Mouse (Mus musculus): ENCODE measurements around the gene Map1b. TPM values are rescaled to one million over a fixed set of nuclear protein-coding genes. Genes with fewer than 3 reads are reported as not detected.

Map1b gene
- 10 to 100 TPM in 1 of 4 experiments, 1 to 10 TPM in 3; 6.1 to 10.2 (median 8.4) TPM for total RNA-seq (2022)

DNA sequence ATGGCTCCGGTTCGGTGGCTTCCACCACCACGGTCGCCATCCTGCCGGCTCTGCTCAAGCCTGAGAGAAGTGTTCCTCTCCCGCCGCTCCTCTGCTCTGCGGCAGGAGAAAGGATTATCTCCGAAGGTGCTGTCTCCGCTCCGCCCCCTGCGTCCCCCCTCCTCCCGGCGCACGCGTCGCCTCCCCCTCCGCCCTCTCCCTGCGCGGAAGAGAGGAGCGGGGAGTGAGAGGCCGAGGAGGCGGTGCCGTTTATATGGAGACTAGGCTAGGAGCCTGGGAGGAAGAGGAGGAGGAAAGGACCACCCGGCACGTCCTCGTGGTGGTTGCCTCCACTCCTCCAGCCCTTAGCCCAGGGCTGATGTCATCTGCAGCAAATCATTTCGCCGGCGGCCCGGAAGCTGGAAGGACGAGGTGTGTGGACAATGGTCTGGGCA is at the start of gene Map1b:
Gene Map1b (minus strand): TSS at position 93 of the 434 bp plus-strand sequence.
- DNase-seq (ENCODE audit: low spot score in 2 of 2) = peak; percentile 23 to 39

DNA sequence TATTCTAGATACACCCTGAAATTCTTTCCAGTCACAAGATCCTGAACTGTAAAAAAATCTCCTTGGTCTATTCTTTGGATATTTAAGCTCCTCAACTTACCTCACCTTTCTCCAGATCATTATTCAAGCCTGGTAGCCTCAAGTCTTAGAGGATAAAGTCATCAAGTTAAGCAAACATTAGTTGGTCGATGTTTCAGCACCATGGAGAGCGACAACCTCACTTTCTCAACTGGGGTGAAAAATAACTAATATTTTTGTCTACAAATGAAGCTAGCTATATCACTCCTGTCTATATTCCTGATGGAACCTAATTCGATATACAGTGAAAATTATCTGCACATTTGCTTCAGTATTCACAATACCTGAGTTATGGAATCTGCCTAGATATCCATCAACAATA is 48.0 kb upstream of the Map1b start:
- no peak for DNase-seq (ENCODE audit: low spot score in 2 of 2)

DNA sequence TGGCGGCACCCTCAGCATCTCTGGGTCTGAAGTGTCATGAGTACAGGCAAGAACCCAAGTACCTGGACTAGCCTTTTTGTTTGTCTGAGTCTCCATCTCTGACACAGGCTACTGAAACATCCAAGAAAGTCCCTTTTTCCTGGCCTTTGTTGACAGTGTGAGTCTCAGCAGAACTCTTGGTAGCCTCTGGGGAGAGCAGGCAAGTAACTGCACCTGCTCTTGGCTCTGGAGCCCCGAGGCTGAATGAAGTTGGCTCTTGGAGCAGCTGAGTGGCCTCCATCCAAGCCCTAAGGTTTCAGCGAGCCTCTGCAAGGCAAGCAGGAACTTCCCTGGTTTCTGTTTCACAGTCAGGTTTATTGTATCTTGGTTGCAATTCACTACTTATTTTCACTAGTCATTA is 46.7 kb upstream of the Map1b start:
- no peak for DNase-seq (ENCODE audit: low spot score in 2 of 2)

DNA sequence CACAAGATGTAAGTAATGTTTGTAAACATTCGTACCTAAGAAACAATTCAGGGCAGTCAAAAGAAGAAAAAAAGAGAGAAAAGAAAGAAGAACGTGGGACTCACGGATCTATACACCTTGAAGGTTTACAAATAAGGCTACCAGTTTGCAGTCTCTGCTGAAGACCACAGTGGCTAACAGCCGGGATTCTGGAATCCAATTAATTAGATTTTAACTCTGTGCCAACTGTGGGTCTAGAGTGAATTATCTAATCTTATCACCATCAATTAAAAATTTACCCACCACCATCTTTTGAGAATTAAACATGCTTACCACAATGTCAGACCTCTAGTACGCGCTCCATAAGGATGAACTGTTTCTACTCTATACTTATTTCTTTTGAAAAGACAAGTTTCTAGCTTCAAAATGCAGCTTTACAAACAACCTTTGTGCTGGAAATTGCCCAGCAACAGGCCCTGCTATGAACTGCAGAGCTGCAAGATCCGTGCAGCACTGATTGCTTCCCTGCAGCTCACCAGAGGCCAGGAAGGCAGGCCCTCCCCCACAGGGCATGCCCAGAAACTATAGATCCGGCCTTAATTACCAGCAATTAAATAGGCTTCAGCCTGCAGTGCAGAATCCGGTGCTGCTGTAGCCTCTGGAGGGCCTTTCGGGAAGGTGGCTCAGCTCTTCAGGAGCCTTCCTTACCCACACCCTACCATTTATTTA is 45.7 kb upstream of the Map1b start:
- no peak for DNase-seq (ENCODE audit: low spot score in 2 of 2)

DNA sequence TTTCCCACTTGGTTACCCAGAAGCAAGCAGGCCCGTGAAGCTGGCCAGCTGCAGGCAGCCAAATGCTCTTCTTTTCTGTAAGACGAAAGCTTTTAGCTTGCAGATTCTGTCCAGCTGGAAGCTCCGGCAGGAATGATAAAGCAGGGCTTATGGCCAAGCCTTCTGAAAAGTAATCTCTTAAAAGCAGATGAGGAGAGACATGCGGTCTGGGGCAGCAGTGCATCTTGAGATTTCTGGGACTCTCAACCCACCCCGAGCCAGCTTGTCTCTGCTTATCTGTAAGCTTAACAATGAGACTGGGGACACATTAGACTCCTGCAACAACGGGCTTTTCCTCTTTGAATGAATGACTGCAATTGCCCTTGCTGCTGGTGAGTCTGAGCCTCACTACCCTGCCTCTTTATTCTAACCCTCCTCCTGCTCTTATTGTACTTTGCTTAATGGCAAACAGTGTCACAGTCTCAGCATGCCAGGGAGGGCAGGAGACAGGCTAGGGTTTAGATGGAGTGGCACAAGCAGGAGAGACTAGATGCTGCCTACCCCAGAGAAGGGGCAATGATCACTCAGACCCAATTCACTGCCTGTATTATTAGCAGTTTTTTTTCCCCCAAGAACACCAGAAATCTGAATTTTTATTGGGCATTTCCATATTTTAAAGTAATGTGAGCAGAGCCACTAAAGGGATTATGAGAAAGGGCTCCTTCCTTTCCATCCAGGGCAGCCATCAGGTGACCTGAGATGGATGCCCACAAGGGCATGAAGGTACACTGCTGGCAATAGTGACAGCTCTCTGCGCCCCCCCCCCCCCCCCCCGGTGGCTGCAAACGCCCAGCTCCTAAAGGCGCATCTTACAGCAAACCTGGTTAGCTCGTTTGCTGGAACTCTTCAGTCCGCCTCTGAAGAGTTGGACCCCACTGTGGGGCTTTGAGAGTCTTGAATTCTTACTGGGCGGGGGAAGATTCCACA is 44.6 kb upstream of the Map1b start:
- no peak for DNase-seq (ENCODE audit: low spot score in 2 of 2)

DNA sequence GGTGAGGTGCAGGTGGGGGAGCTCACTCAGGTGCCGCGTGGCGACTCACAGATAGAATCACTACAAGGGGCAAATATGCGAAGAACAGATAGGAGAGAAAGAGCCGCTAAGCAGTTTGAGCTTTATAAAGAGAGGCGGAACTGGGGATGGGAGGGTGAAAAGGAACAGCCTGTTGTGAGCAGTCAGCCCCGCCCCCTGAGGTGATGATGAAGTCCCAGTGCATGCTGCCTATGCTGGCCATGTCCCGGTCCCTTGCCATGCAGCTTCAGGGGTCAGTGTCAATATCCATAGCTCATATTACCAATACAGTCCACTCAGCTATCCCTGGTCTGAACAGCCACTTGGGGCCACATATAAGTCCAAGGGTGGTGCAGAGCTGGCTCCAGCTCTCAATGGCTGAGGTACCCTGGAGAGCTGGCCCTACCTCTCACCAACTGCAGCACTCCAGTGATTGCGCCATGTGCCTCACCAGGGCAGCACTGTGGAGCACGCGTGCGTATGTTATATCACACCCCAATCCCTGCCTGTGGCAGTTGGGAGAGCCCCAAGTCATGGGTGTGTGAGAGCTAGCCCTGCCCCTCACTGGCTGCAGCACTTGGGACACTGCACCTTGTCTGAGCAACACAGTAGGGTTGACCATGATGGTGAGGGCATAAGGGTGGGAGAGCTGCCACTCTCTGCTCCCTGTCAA is 42.0 kb upstream of the Map1b start:
- DNase-seq (ENCODE audit: low spot score in 2 of 2) = no peak

DNA sequence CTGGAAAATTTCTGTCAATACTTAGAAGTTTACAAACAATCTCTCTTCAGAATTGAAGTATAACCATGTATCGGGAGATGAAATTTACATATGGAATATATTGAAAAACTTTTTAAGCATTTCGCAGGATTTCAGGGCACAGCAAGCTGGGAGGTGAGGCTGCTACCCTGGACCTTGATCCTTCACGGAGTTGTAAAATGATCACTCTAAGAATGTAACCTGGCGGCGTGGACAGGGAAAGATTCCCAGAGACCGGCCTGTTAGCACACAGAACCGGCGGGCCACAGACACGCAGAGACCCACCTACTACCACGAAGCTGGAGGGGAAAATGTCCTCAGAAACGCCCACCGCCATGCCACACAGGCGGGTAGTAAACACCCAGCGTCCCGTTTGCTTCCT is 41.5 kb upstream of the Map1b start:
- DNase-seq (ENCODE audit: low spot score in 2 of 2) = no peak

DNA sequence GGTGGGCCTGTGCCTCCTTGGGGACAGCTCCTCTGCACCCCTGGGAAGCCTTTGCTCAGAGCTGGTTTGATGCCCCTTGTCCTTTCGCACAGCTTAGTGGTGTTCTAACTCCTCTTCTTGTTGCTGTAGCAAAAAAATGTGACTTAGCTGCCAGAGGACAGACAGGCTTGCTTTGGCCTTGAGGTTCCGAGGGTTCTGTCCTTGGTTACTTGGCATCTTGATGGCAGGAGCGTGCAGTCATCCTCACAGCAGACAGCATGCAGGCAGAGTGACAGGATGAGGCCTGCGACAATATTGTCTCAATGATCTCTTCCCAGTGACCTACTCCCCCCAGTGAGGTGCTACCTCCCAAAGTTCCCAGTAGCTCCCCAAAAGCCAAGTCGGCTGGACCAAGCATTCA is 41.0 kb upstream of the Map1b start:
- no peak for DNase-seq (ENCODE audit: low spot score in 2 of 2)

DNA sequence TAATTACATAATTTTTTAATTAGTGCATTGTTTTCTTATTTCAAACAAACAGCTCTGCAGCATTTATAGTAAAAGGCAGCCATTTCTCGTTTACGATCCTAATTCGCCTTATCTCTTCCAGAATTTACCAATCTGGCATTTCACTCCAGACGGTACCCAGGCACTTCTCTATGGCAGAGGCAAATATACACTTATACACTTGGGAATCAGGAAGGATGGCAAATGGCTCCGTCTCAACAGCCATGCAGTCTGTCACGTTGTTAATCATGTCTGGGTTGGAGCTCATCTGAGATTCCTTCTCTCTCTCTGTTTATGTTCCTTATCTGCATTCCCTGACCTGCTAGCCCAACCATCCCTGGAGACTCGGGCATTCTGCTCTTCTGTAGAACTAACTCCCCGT is 38.6 kb upstream of the Map1b start:
- no peak for DNase-seq (ENCODE audit: low spot score in 2 of 2)

DNA sequence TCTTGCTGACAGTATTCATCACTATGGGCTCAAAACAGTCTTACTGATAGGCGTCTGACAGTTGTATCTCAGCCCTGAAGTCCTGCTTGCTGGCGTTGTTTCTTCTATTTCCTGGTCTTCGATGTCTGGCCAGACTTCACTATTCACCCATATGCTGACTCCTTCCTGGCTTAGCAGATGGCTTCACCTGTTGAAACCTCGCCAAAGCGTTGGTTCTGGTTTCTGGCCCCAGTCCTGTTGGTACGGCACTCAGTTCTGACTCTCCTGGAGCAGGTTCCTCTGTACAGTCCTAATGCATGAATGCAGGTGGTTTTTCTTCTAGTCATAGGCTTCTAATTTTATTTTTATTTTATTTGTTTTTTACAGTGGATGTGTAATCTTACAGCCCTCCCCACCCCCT is 38.1 kb upstream of the Map1b start:
- no peak for DNase-seq (ENCODE audit: low spot score in 2 of 2)

DNA sequence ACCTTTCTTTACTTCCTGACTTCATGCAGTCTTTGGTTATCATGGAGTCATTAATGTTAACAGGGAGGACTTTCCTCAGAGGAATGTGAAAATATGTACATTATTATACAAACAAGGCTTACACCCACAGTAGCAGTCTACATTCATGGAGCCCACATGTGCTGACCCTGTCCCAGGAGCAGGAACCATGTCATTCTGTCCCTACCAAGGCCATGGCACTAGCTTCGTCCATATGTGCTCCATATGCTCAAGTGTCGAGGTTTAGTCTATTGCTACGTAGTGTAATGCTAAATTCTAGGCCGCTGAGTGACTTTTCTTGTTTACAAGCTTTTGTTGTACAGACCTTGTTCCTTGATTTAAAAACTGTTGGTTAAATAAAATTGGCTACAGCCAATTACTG is 36.0 kb upstream of the Map1b start:
- no peak for DNase-seq (ENCODE audit: low spot score in 2 of 2)

DNA sequence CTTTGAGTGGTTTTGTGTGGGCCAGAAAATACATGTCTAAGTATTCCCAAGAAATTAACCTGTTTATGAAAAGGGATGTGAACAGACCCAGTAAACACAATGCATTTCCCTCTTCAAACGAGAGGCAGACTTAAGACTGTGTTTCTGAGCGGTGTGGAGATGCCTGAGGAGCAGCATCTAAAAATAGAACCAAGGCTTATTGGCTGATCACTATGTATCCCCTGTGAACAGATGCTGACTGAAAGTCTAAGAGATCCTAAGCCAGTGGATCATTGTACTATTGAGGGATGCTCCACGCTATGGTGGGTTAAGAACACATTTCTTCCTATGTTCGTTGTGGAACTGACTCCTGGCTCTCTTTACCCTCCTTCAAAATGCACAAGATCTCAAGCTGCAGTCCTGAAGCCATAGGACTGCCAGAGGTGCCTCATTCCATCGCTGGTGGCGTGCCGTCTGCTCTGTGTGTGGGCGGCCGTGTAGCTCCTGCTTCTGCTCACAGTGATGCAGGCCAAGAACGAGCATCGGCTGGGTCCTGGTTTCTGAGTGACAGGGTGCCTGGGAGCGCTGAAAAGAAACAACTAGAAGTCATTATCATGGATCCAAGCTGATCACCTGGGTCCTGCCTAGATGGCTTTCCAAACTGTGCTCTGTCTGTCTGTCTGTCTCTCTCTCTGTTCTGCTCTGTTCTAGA is 34.5 kb upstream of the Map1b start:
- no peak for DNase-seq (ENCODE audit: low spot score in 2 of 2)

DNA sequence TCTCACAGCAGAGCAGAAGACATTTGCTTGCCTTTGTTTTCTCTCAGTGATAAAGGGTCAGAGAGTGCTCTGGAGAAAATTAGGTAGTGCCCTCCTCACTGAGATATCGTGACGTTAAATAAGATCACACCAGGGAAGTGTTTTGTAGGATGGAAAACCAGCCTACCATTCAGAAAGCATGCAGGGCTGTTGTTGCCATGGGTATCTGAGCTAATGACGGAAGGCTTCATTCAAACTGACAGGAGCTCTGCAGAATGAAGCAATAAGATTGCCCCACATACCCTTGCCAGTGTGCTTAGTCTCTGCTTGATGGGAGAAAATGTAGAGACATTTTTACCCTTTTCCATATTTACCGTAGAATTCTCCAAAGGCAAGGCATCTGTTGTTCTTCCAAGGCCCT is 33.7 kb upstream of the Map1b start:
- DNase-seq (ENCODE audit: low spot score in 2 of 2) = no peak

DNA sequence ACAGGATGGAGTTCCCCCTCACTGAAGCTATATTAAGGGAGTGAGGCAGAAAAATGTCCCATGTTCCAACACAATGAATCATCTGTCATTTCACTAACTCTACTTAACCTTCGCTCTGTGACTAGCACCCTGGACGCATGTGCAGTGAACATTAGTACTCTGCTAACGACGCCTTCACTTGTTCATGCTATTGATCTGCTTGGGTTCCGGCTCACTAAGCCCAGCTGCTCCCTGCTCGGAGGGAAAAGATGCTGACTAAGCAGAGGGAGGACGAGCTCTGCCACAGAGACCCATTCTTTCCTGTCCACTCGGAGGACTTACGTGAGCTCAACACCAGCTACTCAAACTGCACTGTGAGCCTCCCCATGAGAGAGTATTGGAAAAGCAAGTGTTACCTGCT is 33.2 kb upstream of the Map1b start:
- no peak for DNase-seq (ENCODE audit: low spot score in 2 of 2)

DNA sequence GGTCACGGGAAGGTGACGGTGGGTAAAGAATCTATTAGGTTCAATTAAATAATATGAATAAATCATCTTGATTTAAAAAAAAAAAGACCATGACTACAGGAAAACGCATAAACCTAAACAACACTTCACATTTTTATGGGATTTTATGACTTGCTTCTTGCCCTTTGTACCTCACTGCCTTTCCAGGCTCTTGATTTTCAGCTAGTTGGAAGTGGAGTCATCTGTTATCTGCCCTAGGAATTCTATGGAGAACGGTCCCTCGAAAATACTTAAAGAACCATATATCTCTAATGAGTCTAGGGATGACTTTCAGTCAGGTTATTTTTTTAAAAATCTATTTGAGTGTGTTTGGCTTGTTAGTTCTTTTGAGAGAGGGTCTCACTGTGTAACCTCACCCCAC is 30.5 kb upstream of the Map1b start:
- DNase-seq (ENCODE audit: low spot score in 2 of 2) = no peak

DNA sequence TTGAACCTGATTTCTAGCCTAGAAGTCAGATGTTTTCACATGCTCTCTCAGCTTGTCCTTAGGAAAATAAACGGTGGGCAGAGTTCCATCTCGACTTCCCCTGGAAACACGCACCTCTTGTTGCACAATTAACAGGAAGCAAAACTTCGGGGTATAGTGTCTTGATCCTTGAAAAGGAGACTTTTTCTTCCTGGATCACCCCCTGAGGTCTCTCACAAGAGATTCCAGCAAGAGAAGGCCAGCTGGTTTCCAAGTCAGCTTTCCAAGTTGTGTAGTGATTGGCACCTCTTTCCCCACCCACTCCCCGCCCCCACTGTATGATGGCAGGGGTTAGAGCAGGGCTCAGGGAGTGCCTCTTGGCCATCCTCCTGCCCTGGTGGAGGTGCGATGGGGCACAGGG is 28.9 kb upstream of the Map1b start:
- no peak for DNase-seq (ENCODE audit: low spot score in 2 of 2)

DNA sequence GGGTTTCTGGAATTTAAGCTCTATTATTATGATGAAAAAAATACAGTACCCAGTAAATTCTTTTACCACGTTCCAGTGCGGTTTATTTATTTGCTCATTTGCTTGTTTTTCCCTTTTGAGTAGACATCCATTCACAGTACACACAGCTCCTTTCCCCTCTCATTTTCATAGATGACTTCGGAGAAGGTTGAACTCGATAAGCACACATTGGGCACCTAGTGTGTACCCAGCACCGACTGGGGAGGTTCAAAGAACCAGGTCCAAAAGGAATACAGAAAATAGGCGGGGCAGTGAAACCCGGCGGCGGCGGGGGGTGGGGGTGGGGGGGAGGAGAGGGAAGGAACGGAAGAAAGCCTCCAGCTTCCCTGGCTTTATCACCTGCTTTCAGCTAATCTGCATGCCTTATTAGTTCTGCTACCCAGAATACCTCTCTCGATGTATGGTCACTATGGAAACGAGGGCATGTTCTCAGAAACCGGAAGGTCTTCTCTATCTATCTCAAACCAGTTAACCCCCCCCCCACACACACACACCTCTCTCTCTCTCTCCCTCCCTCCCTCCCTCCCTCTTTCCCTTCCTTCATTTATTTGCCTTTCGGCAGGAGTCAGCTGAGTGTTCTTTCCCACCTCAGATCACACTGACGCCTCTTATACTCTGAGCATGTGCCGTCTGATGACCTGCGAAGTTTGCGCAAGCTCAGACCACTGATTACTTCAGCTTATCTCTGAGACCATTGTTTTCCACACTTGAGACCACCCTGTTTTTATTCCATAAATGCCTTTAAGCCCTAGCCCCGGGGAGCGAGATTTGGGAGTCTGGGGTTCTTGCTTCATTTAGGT is 25.3 kb upstream of the Map1b start:
- no peak for DNase-seq (ENCODE audit: low spot score in 2 of 2)

DNA sequence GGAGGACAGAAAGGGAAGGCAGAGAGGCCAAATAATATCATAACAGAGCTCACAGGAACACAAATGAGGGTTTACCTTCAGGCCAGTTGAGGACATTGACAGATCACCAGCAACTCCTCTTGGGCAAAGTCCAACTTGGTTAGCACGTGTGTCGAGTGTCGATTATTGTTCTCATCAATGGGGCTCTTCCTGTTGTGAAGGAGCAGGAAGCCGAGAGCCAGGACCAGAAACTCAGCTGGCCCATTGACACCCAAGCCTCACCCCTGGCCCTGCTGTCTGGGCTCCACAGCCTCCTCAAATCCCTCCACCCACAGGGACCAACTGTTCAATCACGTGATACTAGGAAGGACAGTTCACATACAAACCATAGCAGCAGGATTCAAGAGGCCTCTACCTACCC is 22.9 kb upstream of the Map1b start:
- no peak for DNase-seq (ENCODE audit: low spot score in 2 of 2)

DNA sequence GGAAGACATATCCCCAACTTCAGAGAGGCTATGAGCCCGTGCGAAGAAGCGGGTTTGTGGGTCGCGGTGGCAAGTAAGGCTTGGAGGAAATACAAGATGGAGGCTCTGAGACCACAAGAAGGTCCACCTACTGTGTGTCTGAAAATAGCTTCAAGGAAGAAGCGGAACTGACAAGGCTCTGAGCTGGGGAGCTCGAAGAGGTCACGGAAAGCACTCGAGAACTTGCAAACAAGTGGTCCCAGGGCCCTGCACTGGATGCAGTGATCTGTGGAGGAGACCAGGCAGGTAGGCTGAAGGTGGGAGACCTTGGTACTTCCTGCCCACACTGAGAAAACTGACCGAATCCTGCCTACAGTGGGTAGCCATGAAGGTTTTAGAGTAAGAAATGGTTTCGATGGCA is 22.5 kb upstream of the Map1b start:
- DNase-seq (ENCODE audit: low spot score in 2 of 2) = no peak

DNA sequence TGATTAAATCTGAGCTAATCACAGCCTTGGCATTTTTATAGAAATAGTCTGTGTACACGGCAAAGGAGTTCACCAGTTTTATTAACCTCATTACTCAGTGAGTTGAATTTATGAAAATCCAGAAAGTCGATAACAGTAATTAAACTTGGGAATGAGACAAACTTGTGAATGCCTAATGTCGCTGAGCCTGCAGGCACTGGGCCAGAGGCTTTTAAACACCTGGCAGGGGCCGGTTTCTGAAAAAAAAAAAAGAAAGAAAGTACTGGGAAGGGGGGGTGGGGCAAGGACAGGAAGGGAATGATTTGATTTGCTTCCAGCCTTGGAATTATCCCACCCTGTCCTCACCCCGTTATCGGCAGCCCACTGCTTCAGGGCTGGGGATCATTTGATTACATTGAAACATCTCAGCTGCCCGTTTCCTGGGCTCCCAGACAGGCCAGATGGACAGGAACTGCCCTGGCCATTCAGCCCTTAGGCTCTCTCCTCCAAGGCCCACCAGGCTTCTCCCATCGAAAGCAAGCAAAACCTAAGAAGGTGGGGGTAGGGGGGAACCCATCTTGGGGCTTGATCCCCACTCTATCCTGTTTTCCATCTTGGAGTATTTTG is 21.7 kb upstream of the Map1b start:
- DNase-seq (ENCODE audit: low spot score in 2 of 2) = no peak

All from gastrocnemius, adult 8-10 months (tissue).